8 mouse cellular contexts compared by ENCODE assay signal in the genomic region with DNA sequence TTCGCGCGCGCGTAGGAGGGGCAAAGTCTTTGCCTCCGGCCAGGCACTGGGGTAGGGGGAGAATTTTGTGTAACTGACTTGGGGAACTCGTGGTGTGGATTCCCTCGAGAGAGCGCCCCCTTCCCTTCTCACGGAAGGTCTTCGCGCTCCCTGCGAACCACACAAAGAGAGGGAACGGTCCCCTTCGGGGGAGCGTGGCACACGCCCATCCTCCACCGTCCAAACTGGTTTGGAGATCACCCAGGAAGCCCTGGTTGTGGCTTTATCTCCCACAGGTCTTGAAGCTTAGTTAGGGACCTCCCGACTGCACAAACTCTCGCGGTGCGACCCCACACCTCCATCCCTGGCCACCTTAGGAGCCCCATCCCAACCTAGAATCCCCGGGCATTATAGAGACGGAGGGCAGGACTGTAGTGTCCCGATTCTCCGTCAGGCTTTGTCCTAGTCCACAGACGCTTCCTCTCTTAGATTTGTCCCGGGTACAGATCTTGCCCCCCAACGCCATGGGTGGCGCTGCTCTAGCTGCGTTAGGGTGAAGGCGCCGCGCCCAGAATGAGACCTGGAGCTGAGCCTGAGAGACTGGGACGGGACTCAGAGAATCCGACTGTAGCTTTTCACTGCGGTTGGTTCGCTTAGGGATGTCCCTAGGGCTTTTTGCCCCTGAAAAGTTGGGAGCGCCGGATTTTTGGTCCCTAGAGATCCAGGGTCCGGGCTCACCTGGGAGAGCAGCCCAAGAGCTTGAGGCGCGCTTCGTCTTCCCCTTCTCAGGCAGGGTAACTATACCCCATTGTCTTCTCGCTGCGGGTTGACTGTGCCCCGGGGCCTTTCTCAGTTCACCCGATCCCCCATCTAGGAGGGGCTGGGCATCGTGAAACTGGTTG. TPM values are rescaled to one million over a fixed set of nuclear protein-coding genes. Genes with fewer than 3 reads are reported as not detected.
DNase-seq lines count a peak whose midpoint lies in the region; ATAC-seq and TF ChIP-seq lines count a peak whose summit lies in the region.

No protein-coding gene starts in this region.

- peaks cover 18% of the 10 kb centered on the region for H3K36me3 ChIP-seq in forebrain, postnatal 0 days (ENCODE audit: insufficient read depth)
- H3K36me3 ChIP-seq in intestine, embryonic 15.5 days: no peaks in the 10 kb centered on the region
- peaks cover 23% of the 10 kb centered on the region for H3K36me3 ChIP-seq in neural tube, embryonic 15.5 days

- peak overlapping the region; percentile 90 for H3K4me2 ChIP-seq in forebrain, postnatal 0 days (ENCODE audit: low read depth)
- peak overlapping the region; percentile 95 for H3K4me2 ChIP-seq in intestine, embryonic 15.5 days (replicated peaks)
- peak overlapping the region; percentile 86 for H3K4me2 ChIP-seq in neural tube, embryonic 15.5 days

- no peaks in the 10 kb centered on the region for H3K9me3 ChIP-seq in forebrain, postnatal 0 days (ENCODE audit: low read length)
- H3K9me3 ChIP-seq in intestine, embryonic 15.5 days: no peaks in the 10 kb centered on the region
- H3K9me3 ChIP-seq in neural tube, embryonic 15.5 days (replicated peaks): no peaks in the 10 kb centered on the region

- 1% methylated on average over 48 of the region's 49 CpGs for WGBS in forebrain, postnatal 0 days
- WGBS in intestine, embryonic 15.5 days: under 1% methylated on average over 49 of the region's 49 CpGs
- under 1% methylated on average over 49 of the region's 49 CpGs for WGBS in neural tube, embryonic 15.5 days

- H3K4me1 ChIP-seq in forebrain, postnatal 0 days (ENCODE audit: insufficient read depth): peaks cover 5% of the 10 kb centered on the region; the same call in 1 of the 2 replicates
- no peaks in the 10 kb centered on the region for H3K4me1 ChIP-seq in intestine, embryonic 15.5 days (replicated peaks)
- peaks cover 25% of the 10 kb centered on the region for H3K4me1 ChIP-seq in neural tube, embryonic 15.5 days

- TF ChIP-seq CTCF in forebrain, postnatal 0 days (IDR thresholded peaks at IDR 0.05; ENCODE audit: low read depth): peak; percentile 54

- H3K9ac ChIP-seq in forebrain, postnatal 0 days: peak overlapping the region; percentile 97
- H3K9ac ChIP-seq in intestine, embryonic 15.5 days: peak overlapping the region; percentile 75
- H3K9ac ChIP-seq in neural tube, embryonic 15.5 days (replicated peaks): peak overlapping the region; percentile 97

- no peaks in the 10 kb centered on the region for H3K27me3 ChIP-seq in forebrain, postnatal 0 days (ENCODE audit: insufficient read depth, low read length)
- no peaks in the 10 kb centered on the region for H3K27me3 ChIP-seq in intestine, embryonic 15.5 days (replicated peaks)
- H3K27me3 ChIP-seq in neural tube, embryonic 15.5 days (replicated peaks): no peaks in the 10 kb centered on the region

- DNase-seq in adrenal gland, adult (ENCODE audit: inconsistent age in 2 of 2, low spot score in 1 of 2): peak; percentile 28 to 66
- DNase-seq in adrenal gland, postnatal 4 days (ENCODE audit: low spot score in 2 of 2): no peak
- DNase-seq in adrenal gland, postnatal 25 days: peak; percentile 40
- peak; percentile 84 for DNase-seq in forebrain, postnatal 0 days
- peak; percentile 52 to 56 for DNase-seq in lung, adult 18-20 months
- peak; percentile 60 for DNase-seq in urinary bladder, postnatal 14 days (ENCODE audit: low spot score)

- peak overlapping the region; percentile 83 for H3K4me3 ChIP-seq in forebrain, postnatal 0 days (ENCODE audit: low read depth, low read length)
- H3K4me3 ChIP-seq in intestine, embryonic 15.5 days (replicated peaks): peak overlapping the region; percentile 64
- H3K4me3 ChIP-seq in neural tube, embryonic 15.5 days (replicated peaks): peak overlapping the region; percentile 74

- peak overlapping the region; percentile 98 for H3K27ac ChIP-seq in forebrain, postnatal 0 days (ENCODE audit: low read depth, low read length)
- peak overlapping the region; percentile 96 for H3K27ac ChIP-seq in intestine, embryonic 15.5 days
- peak overlapping the region; percentile 98 for H3K27ac ChIP-seq in neural tube, embryonic 15.5 days (replicated peaks)

- peak; percentile 75 for ATAC-seq in forebrain, postnatal 0 days
- ATAC-seq in intestine, embryonic 15.5 days: peak; percentile 46
- ATAC-seq in neural tube, embryonic 15.5 days (ENCODE audit: low FRiP score): peak; percentile 58

RNA-seq across cellular contexts. Expression of a gene that starts 1.5 kb away (rescaled TPM):
- total RNA-seq in adrenal gland, postnatal 4 days (2021): 100 to 1,000 TPM; 139 to 224 TPM
- 24.7 and 26.6 TPM in 2 replicates for total RNA-seq in adrenal gland, postnatal 25 days (2021)
- total RNA-seq in forebrain, postnatal 0 days (2014; rRNA removed): 1,087 and 1,453 TPM in 2 replicates
- 668 and 889 TPM in 2 replicates for polyA plus RNA-seq in forebrain, postnatal 0 days (2015; fragmentation: Nextera tagmentation; extraction: Ambion mirVana)
- polyA plus RNA-seq in intestine, embryonic 15.5 days (2015; fragmentation: Nextera tagmentation; extraction: Ambion mirVana): 189 and 204 TPM in 2 replicates
- 638 and 740 TPM in 2 replicates for polyA plus RNA-seq in neural tube, embryonic 15.5 days (2015; fragmentation: Nextera tagmentation; extraction: Ambion mirVana)

RNA-seq across cellular contexts. Expression of a gene that starts 38.8 kb away (rescaled TPM):
- total RNA-seq in adrenal gland, postnatal 4 days (2021): 10 to 100 TPM; 71.8 to 72.3 TPM
- total RNA-seq in adrenal gland, postnatal 25 days (2021): 74.7 and 90.2 TPM in 2 replicates
- 33.7 and 35.2 TPM in 2 replicates for total RNA-seq in forebrain, postnatal 0 days (2014; rRNA removed)
- 81.3 and 93.3 TPM in 2 replicates for polyA plus RNA-seq in forebrain, postnatal 0 days (2015; fragmentation: Nextera tagmentation; extraction: Ambion mirVana)
- 77.0 and 77.4 TPM in 2 replicates for polyA plus RNA-seq in intestine, embryonic 15.5 days (2015; fragmentation: Nextera tagmentation; extraction: Ambion mirVana)
- 69.5 and 72.1 TPM in 2 replicates for polyA plus RNA-seq in neural tube, embryonic 15.5 days (2015; fragmentation: Nextera tagmentation; extraction: Ambion mirVana)

RNA-seq across cellular contexts. Expression of a gene that starts 55.7 kb away (rescaled TPM):
- total RNA-seq in adrenal gland, postnatal 4 days (2021): 10 to 100 TPM; 11.7 to 16.4 TPM
- 16.5 and 34.2 TPM in 2 replicates for total RNA-seq in adrenal gland, postnatal 25 days (2021)
- 39.4 and 42.3 TPM in 2 replicates for total RNA-seq in forebrain, postnatal 0 days (2014; rRNA removed)
- 16.4 and 23.1 TPM in 2 replicates for polyA plus RNA-seq in forebrain, postnatal 0 days (2015; fragmentation: Nextera tagmentation; extraction: Ambion mirVana)
- polyA plus RNA-seq in intestine, embryonic 15.5 days (2015; fragmentation: Nextera tagmentation; extraction: Ambion mirVana): 11.9 and 12.6 TPM in 2 replicates
- 17.6 and 25.6 TPM in 2 replicates for polyA plus RNA-seq in neural tube, embryonic 15.5 days (2015; fragmentation: Nextera tagmentation; extraction: Ambion mirVana)

Comparison
In these comparisons a context has a peak if more than half of its experiments do, and no peak if none do; other contexts are left out.
1. DNase-seq: peak in adrenal gland, adult (2 of 2), adrenal gland, postnatal 25 days (single experiment), forebrain, postnatal 0 days (single experiment), lung, adult 18-20 months (2 of 2) and urinary bladder, postnatal 14 days (single experiment); none in adrenal gland, postnatal 4 days (0 of 2).
2. Peak in every context shown above with its lines, with median percentiles within 50 percentile points of each other: ATAC-seq, H3K27ac ChIP-seq, H3K4me2 ChIP-seq, H3K4me3 ChIP-seq and H3K9ac ChIP-seq.